Mouse (Mus musculus): ENCODE data around the gene Coq10b.

DNA sequence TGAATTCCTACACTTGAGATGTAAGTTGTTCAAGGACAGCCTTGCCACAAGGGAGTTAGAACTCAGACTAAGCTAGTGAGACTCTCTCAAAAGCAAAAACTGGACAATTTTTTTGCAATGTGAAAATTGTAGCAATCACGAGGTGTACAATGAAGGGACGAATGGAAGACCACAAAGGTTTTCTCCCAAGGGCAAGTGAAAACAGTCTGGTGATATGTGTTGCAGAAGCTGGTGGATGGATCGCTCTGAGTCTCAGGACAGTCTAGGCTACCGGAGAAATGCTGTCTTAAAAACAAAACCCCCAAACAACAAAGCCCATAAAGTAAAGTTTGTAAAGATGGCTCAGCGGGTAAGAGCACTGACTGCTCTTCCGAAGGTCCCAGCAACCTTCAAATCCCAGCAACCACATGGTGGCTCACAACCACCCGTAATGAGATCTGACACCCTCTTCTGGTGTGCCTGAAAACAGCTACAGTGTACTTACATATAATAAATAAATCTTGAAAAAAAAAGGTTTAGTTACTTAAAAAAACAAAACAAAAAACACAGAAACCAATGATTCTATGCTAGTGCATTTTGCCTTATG is 33.3 kb downstream of the Coq10b start:
- TF ChIP-seq TAL1 (IDR thresholded peaks at IDR 0.05; ENCODE audit: low read length) (no peak), GATA1 (IDR thresholded peaks at IDR 0.05; ENCODE audit: low read length) (no peak)
